Mouse (Mus musculus): ENCODE measurements at regions not wholly inside any gene's neighbourhood (a gene's known extent, or its start where the extent isn't known, plus 50 kb on each side); places are given as distances from the start of the nearest gene placed in this dataset.
A peak's percentile ranks its signal among the peaks of the same experiment; 100 is the strongest.

- DNase-seq, result peak; percentile 13 to 19
Observed at GRCm38 (mm10) chr8:37345051-37345450, 351.6 kb downstream of the AI429214 start.

- DNase-seq, result no peak
Observed at GRCm38 (mm10) chr8:37347149-37347548, 353.7 kb downstream of the AI429214 start.

Measured in cerebellum, postnatal 14 days (tissue).